Mouse (Mus musculus) embryonic fibroblast, embryonic 13.5 days (primary cell): ENCODE measurements around the gene Mafg.

ENCODE experiments used
- CTCF ChIP-seq: IDR thresholded peaks from 2 replicates; pipeline ENCODE4 v1.5.1; 2011; ENCODE audit warnings: mild to moderate bottlenecking, control low read depth, low read length, moderate library complexity, borderline replicate concordance; ENCODE audit not compliant: insufficient read depth
- POLR2A ChIP-seq: IDR thresholded peaks from 2 replicates; pipeline ENCODE4 v1.6.1; 2011; ENCODE audit warnings: low read depth, mild to moderate bottlenecking, control low read depth, low read length, moderate library complexity

DNA sequence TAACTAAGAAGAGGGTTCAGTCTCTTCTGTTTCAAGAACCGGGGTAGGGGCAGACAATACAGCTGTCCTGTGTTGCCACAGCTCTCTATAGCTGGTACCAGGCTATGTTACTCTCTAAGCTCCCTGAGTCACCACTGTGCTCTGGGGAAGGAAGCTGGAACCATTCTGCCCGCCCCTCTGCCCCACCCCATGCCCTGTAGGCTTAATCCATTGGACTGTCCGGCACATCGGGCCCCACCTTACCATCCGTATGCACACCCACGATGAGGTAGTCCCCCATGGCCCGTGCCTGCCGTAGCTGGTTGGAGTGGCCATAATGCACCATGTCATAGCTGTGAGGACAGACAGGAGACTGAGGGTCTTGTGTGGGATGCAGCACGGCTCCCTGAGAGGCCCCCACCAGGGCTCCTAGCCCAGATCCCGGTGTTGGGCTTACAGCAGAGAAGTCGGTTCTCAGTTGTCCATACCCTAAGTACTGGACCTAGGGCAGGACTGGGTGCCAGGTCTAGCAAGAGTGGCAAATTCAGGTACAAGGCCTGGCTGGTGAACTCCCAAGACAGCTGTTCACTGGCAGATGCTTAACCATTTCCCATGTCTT lies 17.7 kb downstream of the Mafg start:
- TF ChIP-seq CTCF (no peak), POLR2A (no peak)
